Mouse (Mus musculus): ENCODE data around the gene Tarbp2.

Tarbp2 gene

DNA sequence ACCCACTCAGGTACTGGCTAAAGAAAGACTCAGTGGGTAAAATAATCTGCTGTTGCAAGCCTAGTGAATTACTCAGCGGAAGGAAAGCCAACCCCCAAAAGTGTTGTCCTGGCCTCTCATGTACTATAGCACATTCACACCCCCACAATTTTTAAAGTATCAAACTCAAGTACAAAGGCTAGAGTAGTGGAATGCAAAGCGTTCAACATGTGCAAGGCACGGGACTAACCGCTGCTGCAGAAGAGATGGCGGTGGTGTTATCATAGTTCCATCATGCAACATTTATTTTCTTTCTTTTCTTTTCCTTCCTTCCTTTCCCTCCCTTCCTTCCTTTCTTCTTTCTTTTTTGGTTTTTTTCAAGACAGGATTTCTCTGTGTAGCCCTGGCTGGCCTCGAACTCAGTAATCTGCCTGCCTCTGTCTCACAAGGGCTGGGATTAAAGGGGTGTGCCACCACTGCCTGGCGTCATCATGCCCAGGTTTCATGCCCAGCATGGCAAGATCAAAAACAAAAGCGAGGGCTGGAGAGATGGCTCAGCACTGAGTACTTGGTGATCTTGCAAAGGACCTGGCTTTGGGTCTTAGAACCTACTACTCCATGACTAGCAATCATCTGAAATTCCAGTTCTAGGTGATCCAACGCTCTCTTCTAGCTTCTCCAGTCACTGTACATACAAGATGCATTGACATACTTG lies 12.1 kb upstream of the Tarbp2 start:
- no peak for DNase-seq (ENCODE audit: low spot score)

DNA sequence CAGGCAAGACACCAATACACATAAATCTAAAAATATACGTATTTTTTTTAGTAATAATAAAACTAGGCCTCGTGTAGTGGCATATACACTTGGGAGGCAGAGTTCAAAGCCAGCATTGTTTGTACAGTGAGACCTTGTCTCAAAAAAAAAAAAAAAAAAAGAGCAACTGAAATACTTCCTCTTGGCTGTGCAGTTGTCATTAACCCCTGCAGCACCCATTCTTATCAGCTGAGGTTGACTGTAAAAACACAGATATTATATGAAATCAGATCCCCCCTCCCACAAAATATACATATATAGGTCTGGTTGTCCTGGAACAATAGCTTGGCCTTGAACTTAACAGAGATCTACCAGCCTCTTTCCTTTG lies 11.5 kb upstream of the Tarbp2 start:
- no peak for DNase-seq (ENCODE audit: low spot score)

DNA sequence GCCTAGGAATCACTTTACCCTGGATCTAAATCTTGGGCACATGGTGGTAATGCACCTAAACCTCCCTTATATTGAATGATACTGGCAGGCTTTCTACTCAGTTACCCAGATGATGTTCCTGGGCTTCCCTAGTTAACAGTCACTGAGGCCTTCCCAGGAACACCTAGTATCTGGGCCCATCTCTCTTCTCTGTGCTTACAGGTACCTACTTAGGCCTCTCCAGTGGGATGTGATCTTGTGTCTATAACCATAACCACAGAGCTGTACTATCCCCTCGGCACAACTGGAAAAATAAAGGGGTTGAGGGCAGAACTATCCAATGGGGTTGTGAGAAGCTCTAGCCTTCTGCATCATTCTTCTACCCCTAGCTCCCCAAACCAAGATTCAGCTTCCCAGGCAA lies 11.1 kb upstream of the Tarbp2 start:
- DNase-seq (ENCODE audit: low spot score) = no peak

DNA sequence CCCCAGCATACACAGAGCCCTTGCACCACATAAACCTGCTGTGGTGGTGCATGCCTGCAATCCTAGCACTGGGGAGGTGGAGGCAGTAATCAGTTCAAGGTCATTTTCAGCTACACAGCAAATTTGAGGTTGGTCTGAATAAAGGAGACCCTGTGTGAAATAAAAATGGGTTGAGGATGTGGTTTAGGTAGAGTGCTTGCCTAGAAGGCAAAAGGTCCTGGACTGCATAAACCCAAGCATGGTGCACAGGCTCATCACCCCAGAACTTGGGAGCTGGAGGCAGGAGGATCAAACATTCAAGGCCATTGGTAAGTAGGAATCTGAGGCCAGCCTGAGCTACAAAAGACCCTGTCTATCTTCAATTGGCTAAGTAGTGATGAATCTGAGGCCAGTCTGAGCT lies 10.4 kb upstream of the Tarbp2 start:
- DNase-seq (ENCODE audit: low spot score) = no peak

DNA sequence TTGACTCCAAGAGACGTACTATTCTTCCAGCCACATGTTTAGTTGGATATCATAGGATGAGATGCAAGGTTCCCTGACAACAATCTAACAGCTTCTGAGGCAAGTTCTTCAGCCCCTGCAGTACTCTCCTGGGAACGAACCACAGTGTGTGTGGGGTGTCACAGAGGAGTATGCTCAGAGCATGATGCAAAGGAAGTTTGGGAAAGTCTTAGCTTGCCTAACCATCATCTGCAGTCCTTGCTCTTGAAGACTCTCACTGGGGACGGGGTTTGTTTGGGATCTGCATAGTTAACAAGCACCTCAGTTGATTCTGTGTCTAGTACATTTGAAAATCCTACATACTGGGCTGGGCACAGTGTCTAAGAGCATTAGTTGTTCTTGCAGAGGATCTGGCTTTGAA lies 9.7 kb upstream of the Tarbp2 start:
- no peak for DNase-seq (ENCODE audit: low spot score)

DNA sequence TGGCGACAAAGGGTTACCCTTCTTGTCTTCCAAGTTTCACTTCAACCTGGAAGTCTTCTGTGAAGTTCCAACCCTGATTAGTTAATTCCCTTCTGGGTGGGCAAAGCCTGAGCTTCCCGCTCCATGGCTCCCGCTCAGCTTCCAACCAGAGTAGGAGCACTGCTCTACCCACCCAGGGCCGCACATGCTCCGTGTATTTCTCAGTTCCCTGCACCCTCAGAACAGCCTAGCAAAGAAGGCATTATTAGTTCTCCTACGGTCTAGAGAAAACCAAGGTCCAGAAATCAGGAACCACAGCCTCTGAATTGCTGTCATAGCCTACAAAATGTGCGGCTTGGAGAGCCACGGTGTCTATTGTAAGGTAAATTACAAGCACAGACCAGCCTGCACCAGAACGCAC lies 7.9 kb upstream of the Tarbp2 start:
- DNase-seq (ENCODE audit: low spot score) = peak; percentile 38

GRCm38 (mm10) chr15:102510590-102511284 lies 7.3 kb upstream of the Tarbp2 start:
- DNase-seq (ENCODE audit: low spot score) = peak; percentile 96

DNA sequence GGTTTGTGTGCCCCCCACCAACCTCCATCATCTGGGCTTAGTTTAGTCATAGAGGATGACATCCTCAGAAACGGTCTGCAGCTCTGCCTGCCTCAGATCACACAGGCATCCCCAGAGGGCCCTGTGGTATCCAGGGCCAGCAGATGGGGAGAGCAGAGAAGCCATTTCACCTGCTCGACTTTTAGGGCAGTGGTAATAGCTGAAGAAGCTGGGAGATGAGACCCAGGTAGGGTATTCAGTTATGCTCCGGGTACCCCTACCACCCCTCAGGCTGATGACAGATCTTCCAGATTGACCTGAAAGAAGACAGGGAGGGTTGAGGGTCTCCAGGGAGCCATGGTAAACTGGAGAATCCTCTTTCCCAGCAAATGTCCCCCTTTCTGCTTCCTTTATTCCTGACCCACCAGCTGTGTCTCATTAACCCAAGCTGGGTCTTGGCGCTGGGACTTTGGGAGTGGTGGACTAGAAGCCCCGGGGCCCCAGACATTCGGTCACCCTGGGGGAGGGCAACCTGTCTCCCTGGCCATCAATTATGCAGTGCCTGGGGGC lies 6.6 kb upstream of the Tarbp2 start:
- no peak for DNase-seq (ENCODE audit: low spot score)

- DNase-seq (ENCODE audit: low spot score) = no peak
Observed at GRCm38 (mm10) chr15:102512010-102512409, 6.0 kb upstream of the Tarbp2 start.

DNA sequence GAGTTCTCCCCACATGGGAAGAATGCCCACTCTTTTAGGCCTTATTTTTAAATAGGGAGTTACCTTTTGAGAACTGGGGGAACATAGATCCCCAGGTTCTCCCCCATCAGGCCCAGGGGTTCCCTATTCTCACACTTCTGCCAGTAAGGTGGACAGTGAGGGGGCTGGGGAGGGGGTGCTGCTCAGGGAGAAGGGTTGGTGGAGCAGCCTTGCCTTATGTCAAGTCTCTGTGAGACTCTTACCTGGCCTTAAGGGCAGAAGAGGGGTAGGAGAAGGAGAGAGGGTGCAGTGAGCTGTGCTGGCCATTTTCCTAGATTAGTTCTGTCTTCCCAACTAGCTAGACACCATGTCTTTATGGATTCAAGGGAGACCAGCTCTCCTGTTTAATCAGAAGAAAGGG lies 5.5 kb upstream of the Tarbp2 start:
- DNase-seq (ENCODE audit: low spot score) = no peak

DNA sequence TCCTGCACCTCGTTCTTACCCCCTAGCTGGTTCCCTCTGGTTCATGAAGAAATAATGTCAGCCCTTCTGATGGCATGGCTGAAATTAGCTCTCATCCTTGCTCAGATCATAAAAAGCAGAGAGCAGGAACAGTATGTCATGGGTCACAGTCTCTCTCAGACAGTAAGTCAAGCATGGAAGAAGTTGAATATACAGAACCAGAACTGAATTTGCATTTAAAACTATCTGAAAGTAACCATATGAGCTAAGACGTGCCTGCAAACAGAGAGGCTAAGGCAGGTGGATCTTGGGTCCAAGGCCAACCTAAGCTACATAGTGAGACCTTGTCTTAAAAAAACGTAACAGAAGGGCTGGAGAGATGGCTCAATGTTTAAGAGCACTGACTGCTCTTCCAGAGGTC lies 5.0 kb upstream of the Tarbp2 start:
- no peak for DNase-seq (ENCODE audit: low spot score)

GRCm38 (mm10) chr15:102515261-102515660 lies 2.7 kb upstream of the Tarbp2 start:
- DNase-seq (ENCODE audit: low spot score) = no peak

- no peak for DNase-seq (ENCODE audit: low spot score)
Observed at GRCm38 (mm10) chr15:102515791-102516190, 2.2 kb upstream of the Tarbp2 start.

DNA sequence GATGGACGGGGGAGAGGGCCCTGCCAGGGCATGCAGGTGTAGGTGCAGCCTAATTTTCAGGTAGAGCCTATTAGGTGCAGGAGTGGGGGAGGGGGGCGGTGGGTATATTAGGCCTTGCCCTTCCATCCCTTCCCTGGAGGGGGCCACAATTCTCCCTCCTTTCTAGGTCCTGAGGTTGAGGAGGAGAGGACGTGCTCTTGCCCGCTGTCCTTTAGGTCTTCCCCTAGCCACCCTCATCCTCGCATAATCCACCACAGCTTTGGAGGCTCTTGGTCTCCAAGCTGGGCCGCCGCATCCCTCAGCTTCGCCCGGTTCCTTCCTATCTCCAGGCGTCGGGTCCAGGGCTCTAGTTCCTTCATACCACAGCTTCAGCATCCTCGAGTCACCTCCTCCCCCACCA lies 1.7 kb upstream of the Tarbp2 start:
- no peak for DNase-seq (ENCODE audit: low spot score)

DNA sequence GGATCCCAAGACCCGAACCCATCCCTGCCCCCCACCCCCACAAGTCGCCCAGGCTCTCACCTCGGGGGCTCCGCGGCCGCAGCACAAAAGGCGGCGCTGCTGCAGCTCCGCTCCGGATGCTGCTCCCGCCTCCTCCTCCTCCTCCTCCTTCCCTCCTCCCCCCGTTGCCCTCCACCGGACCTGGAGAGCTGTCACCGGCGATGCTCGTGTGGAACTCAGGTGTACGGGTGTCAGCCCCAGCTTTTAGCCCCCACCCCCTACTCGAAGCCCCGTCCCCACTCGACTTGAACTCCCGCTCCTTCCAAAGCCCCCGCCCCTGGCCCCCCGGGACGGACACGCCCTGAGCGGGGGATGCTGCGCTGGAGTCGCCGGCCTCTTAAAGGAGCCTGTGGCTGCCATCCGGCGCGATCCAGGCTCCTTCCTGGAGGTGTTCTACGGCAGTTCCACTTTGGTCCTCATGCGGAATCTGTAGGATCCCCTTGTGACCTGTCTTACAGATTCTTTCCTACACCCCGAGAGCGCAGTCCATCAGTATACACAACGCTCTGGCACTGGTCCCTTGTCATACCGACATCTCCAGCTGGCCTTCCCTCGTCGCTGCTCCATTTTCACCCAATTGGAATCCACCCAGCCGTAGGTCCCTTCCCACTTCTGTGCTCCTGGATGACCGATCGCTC lies 1.1 kb upstream of the Tarbp2 start, which contains the start of gene Map3k12:
Gene Map3k12, minus strand, starts transcription at position 337 of the 677 bp plus-strand sequence.
- DNase-seq (ENCODE audit: low spot score) = peak; percentile 85

DNA sequence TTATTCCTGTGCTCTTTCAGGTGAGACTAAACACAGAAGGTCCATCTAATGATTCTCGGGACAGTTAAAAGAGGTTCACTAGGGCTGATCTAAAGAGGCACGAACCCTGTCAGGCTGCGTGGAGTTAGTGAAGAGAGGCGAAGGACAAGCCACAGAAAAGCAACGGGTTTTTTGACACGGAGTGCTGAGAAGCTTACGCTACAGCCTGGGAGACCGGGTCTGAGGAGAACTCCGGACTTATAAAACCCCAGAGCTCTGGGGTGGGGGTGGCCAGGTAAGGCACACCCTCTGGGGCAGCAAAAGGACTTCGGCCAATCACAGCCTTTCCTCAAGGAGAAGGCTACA lies 389 bp upstream of the Tarbp2 start:
- no peak for DNase-seq (ENCODE audit: low spot score)

- DNase-seq (ENCODE audit: low spot score) = no peak
Observed at GRCm38 (mm10) chr15:102518859-102519201, 838 bp downstream of the Tarbp2 start.

- DNase-seq (ENCODE audit: low spot score) = no peak
Observed at GRCm38 (mm10) chr15:102519211-102520141, 1.5 kb downstream of the Tarbp2 start.

- no peak for DNase-seq (ENCODE audit: low spot score)
Observed at GRCm38 (mm10) chr15:102520416-102520815, 2.4 kb downstream of the Tarbp2 start.

DNA sequence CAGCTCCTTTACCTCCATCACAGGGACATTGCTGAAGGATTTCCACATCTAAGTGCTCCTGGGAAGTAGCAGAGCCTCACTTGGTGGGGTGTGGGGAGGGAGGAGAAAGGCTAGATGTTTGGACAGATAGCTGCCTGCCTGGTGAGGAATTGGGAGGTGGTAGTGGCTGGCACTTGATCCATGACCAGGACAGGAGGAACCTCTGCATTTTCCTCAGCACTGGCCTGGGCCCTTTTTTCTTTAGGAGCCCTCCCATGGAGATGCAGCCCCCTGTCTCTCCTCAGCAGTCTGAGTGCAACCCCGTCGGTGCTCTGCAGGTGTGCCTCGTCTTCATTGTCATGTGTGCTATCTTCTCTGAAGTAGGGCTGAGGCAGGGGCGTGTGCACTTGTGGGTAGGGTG lies 3.5 kb downstream of the Tarbp2 start:
- no peak for DNase-seq (ENCODE audit: low spot score)

GRCm38 (mm10) chr15:102524892-102525485 lies 7.0 kb downstream of the Tarbp2 start, which contains the start of gene Npff:
Npff (minus strand) TSS chr15:102524942.
- DNase-seq (ENCODE audit: low spot score) = peak; percentile 68

Measured in yolk sac, embryonic 10.5 days (tissue).